Mouse (Mus musculus) kidney, postnatal 14 days (tissue): ENCODE data around the gene Fkbp15.

Experiments used
- DNase-seq: peaks from one replicate; pipeline ENCODE4 v3.0.0; 2022; ENCODE audit warnings: mixed read lengths

Gene Fkbp15

GRCm38 (mm10) chr4:62360088-62360804 lies at the start of gene Fkbp15, which contains the start of gene Slc31a1:
Gene Fkbp15 (minus strand): TSS chr4:62360548.
Gene Slc31a1 (plus strand): TSS chr4:62360727.
- peak; percentile 97 for DNase-seq

GRCm38 (mm10) chr4:62409615-62410014 lies 49.3 kb upstream of the Fkbp15 start:
- DNase-seq = no peak

GRCm38 (mm10) chr4:62408601-62409282 lies 48.4 kb upstream of the Fkbp15 start, which contains the start of the genes Cdc26 and Prpf4:
Gene Cdc26 (minus strand): TSS chr4:62408642.
Gene Prpf4 (plus strand): TSS chr4:62408797.
- DNase-seq = peak; percentile 99

GRCm38 (mm10) chr4:62407730-62408582 lies 47.6 kb upstream of the Fkbp15 start:
- DNase-seq = peak; percentile 78

GRCm38 (mm10) chr4:62406133-62406532 lies 45.8 kb upstream of the Fkbp15 start:
- DNase-seq = no peak

- no peak for DNase-seq
Observed at GRCm38 (mm10) chr4:62398956-62399355, 38.6 kb upstream of the Fkbp15 start.

GRCm38 (mm10) chr4:62397616-62398365 lies 37.4 kb upstream of the Fkbp15 start:
- no peak for DNase-seq

GRCm38 (mm10) chr4:62395806-62396205 lies 35.5 kb upstream of the Fkbp15 start:
- no peak for DNase-seq

- DNase-seq = no peak
Observed at GRCm38 (mm10) chr4:62393459-62393858, 33.1 kb upstream of the Fkbp15 start.

GRCm38 (mm10) chr4:62391892-62392291 lies 31.5 kb upstream of the Fkbp15 start:
- DNase-seq = no peak

GRCm38 (mm10) chr4:62389592-62390512 lies 29.5 kb upstream of the Fkbp15 start:
- no peak for DNase-seq

- DNase-seq = no peak
Observed at GRCm38 (mm10) chr4:62385439-62385838, 25.1 kb upstream of the Fkbp15 start.

- DNase-seq = no peak
Observed at GRCm38 (mm10) chr4:62384159-62384558, 23.8 kb upstream of the Fkbp15 start.

- DNase-seq = no peak
Observed at GRCm38 (mm10) chr4:62383752-62384151, 23.4 kb upstream of the Fkbp15 start.

- DNase-seq = no peak
Observed at GRCm38 (mm10) chr4:62383207-62383606, 22.9 kb upstream of the Fkbp15 start.

- no peak for DNase-seq
Observed at GRCm38 (mm10) chr4:62379724-62380381, 19.5 kb upstream of the Fkbp15 start.

GRCm38 (mm10) chr4:62376123-62376522 lies 15.8 kb upstream of the Fkbp15 start:
- no peak for DNase-seq

- no peak for DNase-seq
Observed at GRCm38 (mm10) chr4:62374342-62374741, 14.0 kb upstream of the Fkbp15 start.

- DNase-seq = no peak
Observed at GRCm38 (mm10) chr4:62373668-62374067, 13.3 kb upstream of the Fkbp15 start.

GRCm38 (mm10) chr4:62372818-62373520 lies 12.6 kb upstream of the Fkbp15 start:
- no peak for DNase-seq
